Mouse (Mus musculus): ENCODE results near the gene Emid1.

- TF ChIP-seq CTCF (IDR thresholded peaks at IDR 0.05; ENCODE audit: low read depth), result no peak
- no peak for TF ChIP-seq EP300 (IDR thresholded peaks at IDR 0.05; ENCODE audit: low read depth)
Observed at GRCm38 (mm10) chr11:5151247-5151630, 818 bp downstream of the Emid1 start.
